Mouse (Mus musculus) heart, adult 2 months (tissue): Measurements from ENCODE around the gene Gm42906. TPM values are rescaled to one million over a fixed set of nuclear protein-coding genes. Genes with fewer than 3 reads are reported as not detected.

ENCODE experiments used
- DNase-seq, 2 experiments: peaks; one replicate each; pipeline ENCODE4 v3.0.0; 2021
- H3K27ac ChIP-seq: fragments of 200-600 bp; 2 replicates; pipeline ENCODE4 v1.8.1; 2022
- H3K27me3 ChIP-seq: fragments of 200-500 bp; 2 replicates; pipeline ENCODE4 v1.6.1; 2012; ENCODE audit warnings: mild to moderate bottlenecking, low read length, inconsistent platforms, mixed read lengths; ENCODE audit not compliant: control insufficient read depth, insufficient read depth
- H3K36me3 ChIP-seq: fragments of 200-500 bp; 2 replicates; pipeline ENCODE4 v1.6.1; 2012; ENCODE audit warnings: low read length, inconsistent platforms; ENCODE audit not compliant: control insufficient read depth, insufficient read depth
- H3K4me1 ChIP-seq: fragments of 200-500 bp; 2 replicates; pipeline ENCODE4 v1.6.1; 2011; ENCODE audit warnings: low read length; ENCODE audit not compliant: control insufficient read depth, insufficient read depth
- H3K4me3 ChIP-seq: fragments of 200-600 bp; 2 replicates; pipeline ENCODE4 v1.8.1; 2022
- H3K79me2 ChIP-seq: fragments of 200-500 bp; replicated peaks from 2 replicates; pipeline ENCODE4 v1.6.1; 2012; ENCODE audit warnings: mild to moderate bottlenecking, inconsistent platforms, low read length, moderate library complexity, mixed read lengths; ENCODE audit not compliant: control insufficient read depth, insufficient read depth
- H3K9ac ChIP-seq: fragments of 200-500 bp; 2 replicates; pipeline ENCODE4 v1.6.1; 2012; ENCODE audit warnings: low read depth, mild to moderate bottlenecking, control low read depth, inconsistent platforms, low read length, mixed read lengths
- CTCF ChIP-seq: fragments of 200-600 bp; IDR thresholded peaks from 2 replicates; pipeline ENCODE4 v1.8.1; 2022; ENCODE audit warnings: antibody characterized with exemption, mild to moderate bottlenecking, moderate library complexity
- EP300 ChIP-seq: fragments of 200-500 bp; IDR thresholded peaks from 2 replicates; pipeline ENCODE4 v1.6.1; 2011; ENCODE audit warnings: low read depth, low read length, control low read depth; ENCODE audit not compliant: insufficient read depth
- POLR2A ChIP-seq: fragments of 200-500 bp; IDR thresholded peaks from 2 replicates; pipeline ENCODE4 v1.6.1; 2011; ENCODE audit warnings: mild to moderate bottlenecking, low read depth, low read length, control low read depth; ENCODE audit not compliant: insufficient read depth
- WGBS: fragments of 180-500 bp; shearing (Covaris S2); methylation state at CpG from one replicate; pipeline ENCODE4 v1.1.7; 2018; 5-methylcytosine and 5-hydroxymethylcytosine counted together
- intact Hi-C: fragments of 180-260 bp; cut with DNase I; formaldehyde crosslinking; loops from one replicate; pipeline ENCODE4 v1.15.1; 2025
- polyA plus RNA-seq: library from polyadenylated mRNA; depleted of rRNA; stranded (reverse); fragments of >200 nt; gene quantifications from 2 replicates; pipeline ENCODE4 v1.2.3, GENCODE M21; 2012
- total RNA-seq, 2 experiments: library from RNA; stranded (reverse); gene quantifications; 2 replicates each; pipeline ENCODE4 v1.2.3; 2021

The Gm42906 gene
- total and polyA plus RNA-seq, 3 experiments, result 2.9 TPM; not detected in 2

GRCm38 (mm10) chr5:151300286-151300685, 127.7 kb downstream of the Gm42906 start:
- Histone ChIP-seq H3K27ac (no peak overlapping the region), H3K79me2 (no peaks in the 10 kb centered on the region), H3K4me3 (no peak overlapping the region), H3K27me3 (no peaks in the 10 kb centered on the region; the same call in 1 of the 2 replicates), H3K4me1 (no peaks in the 10 kb centered on the region), H3K36me3 (no peaks in the 10 kb centered on the region), H3K9ac (no peak overlapping the region)
- TF ChIP-seq POLR2A, result no peak
- no peak for TF ChIP-seq CTCF
- TF ChIP-seq EP300, result no peak
- intact Hi-C loops, result no loop called here
- 73% methylated on average over 2 of the region's 2 CpGs for WGBS
- DNase-seq, result no peak

- H3K36me3 ChIP-seq, result no peaks in the 10 kb centered on the region
- no peak overlapping the region for H3K9ac ChIP-seq
- H3K27ac ChIP-seq, result no peak overlapping the region
- H3K4me1 ChIP-seq, result no peaks in the 10 kb centered on the region
- H3K27me3 ChIP-seq, result no peaks in the 10 kb centered on the region; the same call in 1 of the 2 replicates
- H3K79me2 ChIP-seq, result no peaks in the 10 kb centered on the region
- DNase-seq, result peak in 1 of 2 experiments; percentile 3
- intact Hi-C loops, result no loop called here
- H3K4me3 ChIP-seq, result no peak overlapping the region
- TF ChIP-seq EP300 (no peak), POLR2A (no peak), CTCF (no peak)
- 71% methylated on average over 7 of the region's 7 CpGs for WGBS
Measured at GRCm38 (mm10) chr5:151299576-151299975, 128.4 kb downstream of the Gm42906 start.

- Histone ChIP-seq H3K4me1 (no peaks in the 10 kb centered on the region), H3K36me3 (no peaks in the 10 kb centered on the region), H3K79me2 (no peaks in the 10 kb centered on the region), H3K4me3 (no peak overlapping the region), H3K27ac (no peak overlapping the region), H3K27me3 (no peaks in the 10 kb centered on the region; the same call in 1 of the 2 replicates), H3K9ac (no peak overlapping the region)
- intact Hi-C loops, result no loop called here
- WGBS, result 69% methylated on average over 4 of the region's 4 CpGs
- no peak for TF ChIP-seq EP300
- no peak for TF ChIP-seq CTCF
- TF ChIP-seq POLR2A, result no peak
- DNase-seq, result no peak
Measured at GRCm38 (mm10) chr5:151298371-151298770, 129.6 kb downstream of the Gm42906 start.

GRCm38 (mm10) chr5:151296244-151296643, 131.7 kb downstream of the Gm42906 start:
- H3K27me3 ChIP-seq, result no peaks in the 10 kb centered on the region; the same call in 1 of the 2 replicates
- no peak for DNase-seq
- no peaks in the 10 kb centered on the region for H3K4me1 ChIP-seq
- H3K36me3 ChIP-seq, result no peaks in the 10 kb centered on the region
- no peak overlapping the region for H3K9ac ChIP-seq
- H3K79me2 ChIP-seq, result no peaks in the 10 kb centered on the region
- no peak overlapping the region for H3K4me3 ChIP-seq
- intact Hi-C loops, result no loop called here
- H3K27ac ChIP-seq, result no peak overlapping the region
- WGBS, result 79% methylated on average over 4 of the region's 4 CpGs
- TF ChIP-seq POLR2A (no peak), CTCF (no peak), EP300 (no peak)

- TF ChIP-seq EP300, result no peak
- TF ChIP-seq CTCF, result no peak
- no peak for TF ChIP-seq POLR2A
- 83% methylated on average over 4 of the region's 4 CpGs for WGBS
- no peak for DNase-seq
- intact Hi-C loops, result loop anchor here (5.0 kb wide), 1 partner anchor 74 kb away; no protein-coding TSS in a partner anchor
- Histone ChIP-seq H3K79me2 (no peaks in the 10 kb centered on the region), H3K36me3 (no peaks in the 10 kb centered on the region), H3K4me1 (no peaks in the 10 kb centered on the region), H3K4me3 (no peak overlapping the region), H3K27ac (no peak overlapping the region), H3K9ac (no peak overlapping the region), H3K27me3 (no peaks in the 10 kb centered on the region)
Measured at GRCm38 (mm10) chr5:151293591-151293990, 134.4 kb downstream of the Gm42906 start.

GRCm38 (mm10) chr5:151292310-151292709, 135.7 kb downstream of the Gm42906 start:
- Histone ChIP-seq H3K9ac (no peak overlapping the region), H3K4me3 (no peak overlapping the region), H3K4me1 (no peaks in the 10 kb centered on the region), H3K27me3 (no peaks in the 10 kb centered on the region), H3K36me3 (no peaks in the 10 kb centered on the region), H3K27ac (no peak overlapping the region), H3K79me2 (no peaks in the 10 kb centered on the region)
- DNase-seq, result peak in 1 of 2 experiments; percentile 30
- TF ChIP-seq EP300 (no peak), CTCF (peak; percentile 74)
- intact Hi-C loops, result loop anchor here (5.0 kb wide), 1 partner anchor 75 kb away; no protein-coding TSS in a partner anchor
- WGBS, result 17% methylated on average over 1 of the region's 1 CpGs
